Mouse (Mus musculus): ENCODE data around the gene Rasgrf2.
"Not testable (repeated sequence)": the region's sequence is repeated elsewhere in the genome, so short reads cannot be mapped to it uniquely, and the experiment has no call there.

The Rasgrf2 gene

DNA sequence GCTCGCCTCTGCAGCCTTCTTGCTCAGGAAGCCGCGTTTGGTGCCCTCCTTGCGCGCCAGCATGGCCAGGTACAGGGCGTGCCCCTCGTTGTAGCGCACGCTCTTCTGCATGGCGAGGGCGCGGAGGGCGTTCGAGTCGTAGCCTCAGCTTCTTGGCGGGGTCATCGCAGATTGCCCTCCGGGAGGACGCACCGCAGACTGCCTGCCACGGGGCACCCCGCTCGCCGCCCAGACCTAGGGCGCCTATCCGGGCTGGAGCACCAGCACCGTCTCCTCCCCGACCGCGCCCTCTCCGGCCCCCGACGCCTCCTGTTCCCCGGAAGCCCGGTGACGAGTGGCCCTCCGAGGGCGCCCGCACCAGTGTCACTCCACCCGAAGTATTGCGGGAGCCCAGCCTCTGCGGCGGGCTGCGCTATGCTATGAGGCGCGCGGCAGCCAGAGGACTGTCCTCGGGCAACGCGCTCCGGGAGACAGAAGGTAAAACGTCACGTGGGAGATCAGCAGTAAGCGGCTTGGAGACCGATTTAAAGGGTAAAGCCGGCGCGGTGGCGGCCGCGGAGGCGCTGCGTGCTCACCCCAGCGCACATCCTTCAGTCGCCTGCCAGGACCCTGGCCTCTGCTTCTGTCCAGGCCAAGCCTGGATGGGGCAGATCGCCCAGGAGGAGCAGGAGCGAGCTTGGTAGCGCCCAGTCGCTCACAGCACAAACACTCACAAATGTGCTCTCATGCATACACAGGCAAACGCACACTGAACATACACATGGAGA, at the start of gene Rasgrf2:
Rasgrf2 (minus strand) TSS at position 273 of the 767 bp plus-strand sequence.
- peak; percentile 15 to 23 for DNase-seq

DNA sequence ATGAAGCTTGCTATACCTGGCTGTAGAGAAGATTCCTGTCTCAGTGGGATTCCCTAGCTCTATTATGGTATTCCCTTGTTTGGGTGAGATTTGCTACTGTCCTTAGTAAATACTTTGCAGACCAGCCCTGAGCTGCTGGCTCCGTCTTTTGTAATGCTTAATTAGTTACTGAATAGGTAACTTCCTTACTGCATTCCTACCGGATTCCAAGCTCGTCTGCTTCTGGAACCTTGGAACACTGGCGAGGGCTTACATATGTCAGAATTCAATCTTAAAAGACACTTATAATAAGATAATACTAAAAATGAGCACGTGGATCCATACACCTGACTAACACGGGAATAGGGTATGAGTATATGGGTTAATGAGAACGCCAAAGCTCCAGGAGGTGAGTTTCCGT, 41.2 kb upstream of the Rasgrf2 start:
- DNase-seq, result not testable (repeated sequence)

DNA sequence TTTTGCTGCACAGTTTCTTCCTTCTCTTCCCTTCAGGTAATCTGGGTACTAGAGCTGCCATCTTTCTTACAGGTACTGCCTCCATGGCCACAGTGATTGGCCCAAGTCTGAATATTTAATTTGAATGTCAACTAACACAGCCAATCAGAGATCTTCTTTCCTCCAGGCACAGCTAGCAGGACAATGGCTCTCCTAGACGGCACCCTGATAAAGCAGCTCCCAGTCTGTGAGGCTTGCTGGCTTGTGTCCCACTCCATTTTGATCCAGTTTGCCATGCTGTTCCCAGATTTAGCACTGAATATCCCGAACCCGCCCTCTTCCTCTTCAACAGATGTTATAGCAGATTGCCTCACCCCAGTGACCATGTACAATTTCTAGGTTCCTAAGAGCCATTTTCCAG, 19.1 kb upstream of the Rasgrf2 start:
- DNase-seq, result no peak

DNA sequence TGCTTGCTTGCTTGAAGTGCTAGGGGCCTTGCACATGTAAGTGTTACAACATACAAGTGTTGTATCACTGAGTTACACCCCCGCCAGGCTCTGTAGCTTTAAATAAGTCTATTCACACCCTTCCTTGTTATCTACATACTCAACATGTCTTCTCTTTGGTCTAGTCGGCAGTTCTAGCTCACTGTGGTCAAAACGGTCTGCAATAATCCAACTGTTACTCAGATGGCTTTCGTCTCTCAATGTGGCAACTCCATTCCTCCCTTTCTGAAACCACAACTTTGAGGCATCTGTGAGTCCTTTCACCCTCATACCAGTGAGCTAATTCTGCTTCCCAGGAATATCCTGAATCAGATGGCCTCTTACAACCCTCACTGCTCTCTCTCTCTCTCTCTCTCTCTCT, 17.4 kb upstream of the Rasgrf2 start:
- DNase-seq, result no peak

DNA sequence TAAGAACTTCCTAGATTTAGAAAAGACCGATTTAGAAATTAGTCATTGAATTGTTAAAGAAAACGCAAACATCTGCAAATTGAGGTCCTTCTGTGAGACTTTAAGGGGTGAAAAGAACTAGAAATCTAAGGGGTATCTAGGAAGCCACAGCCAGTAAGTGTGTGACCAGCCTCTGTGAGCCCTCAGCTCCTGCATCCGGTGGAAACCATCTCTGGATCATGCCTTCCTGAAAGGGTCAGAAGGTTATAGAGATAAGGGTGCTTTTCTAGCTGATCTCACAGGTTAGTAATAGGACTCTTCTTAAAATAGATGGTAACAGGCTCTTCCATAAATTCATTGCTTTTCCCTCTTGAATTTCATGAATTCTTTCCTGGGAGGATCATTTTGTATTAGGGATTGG, 3.3 kb upstream of the Rasgrf2 start:
- no peak for DNase-seq

DNA sequence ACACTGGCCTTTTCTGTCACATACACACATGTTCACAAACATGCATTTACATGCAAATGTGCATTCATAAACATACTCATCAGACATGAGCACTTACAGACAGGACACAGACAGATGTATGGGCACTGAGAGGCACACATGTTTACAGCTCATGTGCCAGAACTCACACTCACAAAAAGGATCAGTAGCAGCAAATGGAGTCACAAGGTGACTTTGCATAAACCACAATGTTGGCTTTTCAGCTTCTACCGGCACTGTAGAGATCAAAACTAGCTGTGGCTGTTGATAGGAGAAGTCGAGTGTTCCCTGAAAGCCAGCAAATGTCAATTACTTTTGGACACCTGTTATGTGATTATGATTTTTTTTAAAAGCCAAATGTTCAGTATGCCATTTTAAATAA, 1.1 kb upstream of the Rasgrf2 start:
- DNase-seq, result no peak

DNA sequence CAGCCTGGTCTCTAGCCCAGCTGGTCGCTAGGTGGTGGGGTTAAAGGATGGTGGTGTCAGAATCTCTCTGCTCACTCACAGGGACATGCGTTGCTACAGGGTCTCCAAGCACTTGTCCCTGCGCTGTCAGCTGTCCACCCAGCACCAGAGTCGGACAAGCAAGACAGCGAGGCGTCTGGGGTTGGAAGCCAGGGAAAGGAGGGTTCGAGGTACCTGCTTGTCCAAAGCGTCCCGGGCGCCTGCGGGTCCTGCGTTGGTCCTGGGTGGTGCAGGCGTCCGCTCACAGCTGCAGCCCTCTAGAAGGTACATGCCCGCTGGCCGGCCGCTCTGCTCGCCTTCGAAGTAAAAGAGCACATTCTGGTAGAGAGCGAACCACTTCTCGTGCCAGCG, 467 bp downstream of the Rasgrf2 start:
- peak in 1 of 2 experiments; percentile 15 for DNase-seq

DNA sequence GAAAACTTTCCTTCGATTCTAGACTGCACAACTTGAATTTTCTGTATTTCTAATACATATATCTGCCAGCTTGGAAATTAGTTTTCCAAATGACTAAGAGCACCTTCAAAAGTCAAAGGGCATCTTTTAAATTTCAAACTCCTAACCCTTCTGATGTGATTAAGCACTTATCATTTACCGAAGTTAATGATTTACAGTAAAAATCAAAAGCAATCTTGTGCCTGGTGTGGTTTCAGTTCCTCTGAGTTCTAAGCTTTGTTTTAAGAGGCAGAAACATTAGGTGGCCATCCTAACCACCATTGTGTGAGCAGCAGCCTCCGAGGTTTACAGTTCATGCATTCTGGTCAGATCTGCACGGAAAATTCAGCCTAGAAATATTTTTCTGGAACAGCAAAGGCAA, 1.6 kb downstream of the Rasgrf2 start:
- DNase-seq, result no peak

DNA sequence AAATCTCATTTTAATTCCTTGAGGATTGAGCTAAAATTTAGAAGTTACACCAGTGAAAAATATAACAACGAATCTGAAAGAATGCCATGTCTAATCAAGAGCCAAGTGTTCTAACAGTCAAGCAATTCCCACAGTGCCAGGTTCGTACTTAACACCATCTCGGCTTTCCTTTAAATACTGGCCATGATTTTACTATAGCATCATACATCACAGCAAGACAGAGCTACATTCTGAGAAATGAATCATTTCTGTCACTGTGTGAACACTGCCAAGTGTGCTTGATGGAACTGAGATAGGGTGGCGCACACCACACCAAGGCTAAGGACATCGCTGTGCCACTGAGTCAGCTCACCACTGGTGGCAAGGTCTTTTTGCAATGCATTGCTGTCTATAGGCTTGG, 5.6 kb downstream of the Rasgrf2 start:
- no peak for DNase-seq

DNA sequence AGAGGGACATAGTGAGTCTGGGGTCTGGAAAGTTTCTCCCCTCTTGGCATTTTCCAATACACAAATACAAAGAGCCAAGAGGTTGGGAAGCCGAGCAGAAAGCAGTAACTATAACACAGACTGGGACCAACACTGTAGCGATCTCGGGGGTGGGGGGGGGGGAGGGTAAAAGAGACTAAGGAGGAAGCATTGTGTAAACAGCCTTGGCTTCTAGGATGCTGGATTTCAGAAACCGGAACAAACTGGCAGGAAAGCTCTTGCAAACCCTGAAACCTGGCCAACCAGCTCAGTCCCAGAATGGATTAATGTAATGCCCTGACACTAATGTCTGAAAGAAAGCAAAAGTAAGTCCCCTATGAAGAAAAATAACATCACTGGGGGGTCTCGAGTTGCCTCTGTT, 11.8 kb downstream of the Rasgrf2 start:
- DNase-seq, result peak; percentile 12 to 29

DNA sequence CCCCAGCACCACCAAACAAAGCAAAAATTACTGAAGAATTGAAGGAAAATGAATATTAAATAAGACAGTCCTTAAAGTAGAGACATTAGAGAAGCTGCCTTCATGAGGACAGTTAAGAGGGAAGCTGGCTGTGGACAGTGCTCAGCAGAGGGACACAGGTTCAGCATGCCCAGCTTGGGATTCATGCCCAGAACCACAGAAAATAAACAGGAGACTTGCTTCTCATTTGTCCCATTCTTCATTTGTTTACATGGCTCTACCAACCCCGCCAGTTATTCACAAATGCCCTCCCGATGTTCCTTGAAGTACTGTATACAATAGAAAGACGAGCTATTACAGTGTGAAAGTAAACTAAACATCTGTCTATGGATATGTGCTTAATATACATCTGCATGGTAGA, 17.4 kb downstream of the Rasgrf2 start:
- peak in 1 of 2 experiments; percentile 29 for DNase-seq

DNA sequence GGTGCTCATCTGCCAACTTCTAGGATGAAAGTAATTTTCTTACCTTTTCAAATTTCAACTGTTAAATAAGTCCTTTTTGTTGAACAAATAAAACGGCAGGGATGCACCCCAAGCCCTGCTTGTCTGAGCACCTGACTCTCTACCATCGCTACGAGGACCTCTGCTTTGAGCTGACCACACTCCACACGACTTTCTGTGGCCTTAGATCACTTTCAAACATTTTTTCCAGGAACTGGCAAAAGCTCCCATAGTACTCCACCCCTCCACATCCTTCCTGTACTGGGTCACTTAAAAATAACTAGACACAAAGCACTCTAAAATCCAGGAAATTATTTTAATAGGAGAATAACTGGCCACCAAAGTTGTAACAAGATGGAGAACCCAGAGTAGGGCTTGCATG, 23.2 kb downstream of the Rasgrf2 start:
- DNase-seq, result no peak

DNA sequence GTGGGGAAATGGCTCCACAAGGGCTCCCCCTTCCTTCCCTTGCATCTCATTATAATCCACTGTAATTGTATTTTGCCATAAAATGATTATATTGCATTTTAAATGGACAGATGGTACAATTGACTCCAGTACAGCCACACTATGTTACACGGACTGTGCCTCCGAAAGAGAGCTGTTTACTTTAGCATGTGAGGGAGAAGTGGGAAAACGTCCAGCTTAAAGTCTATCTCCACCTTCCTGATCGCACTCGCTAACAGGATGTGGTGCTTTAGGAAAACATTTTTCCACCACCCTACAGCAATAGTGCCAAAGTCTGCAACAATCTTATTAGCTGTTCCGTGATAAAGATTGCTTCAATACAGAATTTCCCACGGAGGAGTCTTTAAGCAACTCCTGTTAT, 27.2 kb downstream of the Rasgrf2 start:
- peak in 1 of 2 experiments; percentile 14 for DNase-seq

DNA sequence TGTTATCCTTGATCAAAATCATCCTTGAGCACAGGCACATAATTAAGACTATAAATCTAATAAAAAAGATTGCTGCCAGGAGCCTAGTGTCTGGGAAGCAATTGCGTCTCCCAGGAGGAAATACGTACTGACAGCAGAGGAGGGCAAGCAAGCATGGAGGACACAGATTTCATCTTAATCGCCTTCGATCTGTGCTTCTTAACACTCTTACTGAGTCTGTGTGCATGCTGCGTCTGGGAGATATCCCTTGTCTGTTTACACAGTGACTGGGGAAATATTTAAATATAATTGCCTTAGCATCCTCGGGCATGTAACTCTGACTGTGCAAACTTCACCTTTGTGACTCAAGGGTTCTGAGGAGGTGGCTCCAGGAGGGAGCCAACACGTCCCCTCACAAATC, 33.0 kb downstream of the Rasgrf2 start:
- DNase-seq, result no peak

DNA sequence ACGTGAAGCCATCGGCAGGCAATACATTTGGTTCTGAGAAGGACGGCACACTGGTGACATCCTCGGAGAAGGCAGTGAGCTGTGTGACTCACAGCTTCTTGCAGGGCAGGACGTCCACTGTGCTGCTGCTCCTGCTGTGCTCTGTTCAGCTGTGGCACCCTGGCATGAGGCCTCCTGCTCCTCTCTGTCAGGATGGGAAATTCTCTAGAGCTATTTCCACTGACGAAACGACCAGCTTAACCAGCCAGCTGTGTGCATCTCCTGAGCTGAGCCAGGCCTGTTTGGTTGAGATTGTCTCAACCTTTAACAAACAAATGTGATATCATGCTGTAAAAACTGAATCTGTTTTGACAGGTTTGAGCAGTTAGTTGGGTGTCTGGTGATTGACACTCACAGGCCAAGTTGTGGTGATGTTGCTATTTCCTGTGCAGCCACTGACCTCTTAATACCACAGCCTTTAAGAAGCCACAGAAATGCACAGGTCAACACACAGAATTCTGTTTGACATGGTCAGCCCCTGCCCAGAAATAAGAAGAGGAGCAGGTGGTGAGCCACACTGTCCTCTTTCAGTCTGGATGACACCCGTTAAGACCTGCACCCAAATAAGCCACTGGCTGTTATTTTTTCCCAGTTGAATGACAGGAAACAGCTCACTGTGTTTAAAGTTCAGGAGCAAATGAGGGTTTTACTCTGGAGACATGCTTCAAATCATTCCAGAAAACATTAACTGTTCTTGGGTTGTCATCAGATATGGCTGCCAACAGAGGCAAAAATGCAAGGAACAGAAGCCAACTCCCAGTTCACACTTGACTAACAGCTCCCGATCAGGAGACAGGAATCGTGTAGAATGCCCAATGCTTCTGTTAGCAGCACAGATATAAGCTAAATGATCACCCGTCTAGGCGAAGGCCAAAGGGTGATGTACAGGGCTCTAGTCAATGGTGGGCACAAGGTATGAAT, 36.0 kb downstream of the Rasgrf2 start:
- DNase-seq, result no peak

DNA sequence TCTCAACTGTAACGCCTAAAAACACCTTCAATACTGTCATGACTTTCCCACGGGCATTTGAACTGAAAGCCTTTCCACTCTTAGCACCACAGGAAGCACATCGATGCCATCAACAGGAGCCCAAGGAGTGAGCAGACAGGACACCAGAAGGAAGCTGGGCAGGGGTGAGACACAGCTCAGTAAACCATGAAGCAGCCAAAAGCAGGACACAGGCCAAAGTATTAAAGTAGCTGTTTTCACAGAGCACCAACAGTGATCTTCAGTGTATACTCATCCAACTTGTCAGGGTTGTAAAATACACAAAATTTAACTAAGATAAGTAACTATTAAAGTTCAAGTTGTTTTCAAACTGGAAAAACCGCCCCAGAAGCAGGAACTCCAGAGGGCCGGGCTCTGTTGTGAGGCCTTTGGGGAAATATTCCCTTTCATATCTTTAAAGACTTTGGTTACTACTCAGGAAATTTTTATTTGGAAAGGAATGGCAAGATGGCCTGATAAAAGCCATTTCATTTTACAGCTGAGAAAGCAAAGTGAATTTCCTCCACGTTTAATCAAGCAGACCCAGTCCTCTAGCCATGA, 37.7 kb downstream of the Rasgrf2 start:
- no peak for DNase-seq

DNA sequence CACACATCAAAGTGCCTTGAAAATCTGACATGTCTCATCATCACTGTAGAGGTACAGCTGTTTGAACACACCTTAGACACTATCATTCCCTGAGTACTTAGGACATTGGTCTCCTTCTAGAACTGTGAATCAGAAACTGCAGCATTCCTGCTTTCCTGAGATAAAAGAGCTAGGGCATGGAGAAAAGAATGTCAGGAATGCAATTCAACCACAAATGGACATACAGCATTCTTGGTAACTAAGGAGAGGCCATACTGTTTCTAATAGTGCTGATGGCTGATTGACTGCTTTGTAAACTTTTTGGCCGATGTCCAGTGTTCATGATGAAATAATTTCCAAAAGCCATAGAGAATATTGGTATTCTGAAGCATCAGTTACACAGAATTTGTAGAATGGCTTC, 58.3 kb downstream of the Rasgrf2 start:
- no peak for DNase-seq

DNA sequence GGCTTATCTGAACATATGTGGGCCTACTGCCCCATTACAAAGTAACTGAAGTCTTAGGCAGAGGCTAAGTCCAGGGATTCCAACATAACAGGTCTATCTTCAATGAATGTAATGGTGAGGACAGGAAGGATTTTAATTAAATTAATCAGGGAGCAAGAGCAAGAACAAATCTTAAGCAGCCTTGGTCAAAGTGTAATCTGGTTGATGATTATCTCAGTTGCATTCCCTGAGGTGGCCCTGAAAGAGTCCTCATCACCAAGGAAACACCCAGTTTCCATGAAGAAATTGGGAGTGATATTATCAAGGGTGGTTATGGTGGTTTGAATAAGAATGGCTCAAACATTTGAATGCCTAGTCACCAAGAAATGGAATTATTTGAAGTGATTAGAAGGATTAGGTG, 62.8 kb downstream of the Rasgrf2 start:
- no peak for DNase-seq

DNA sequence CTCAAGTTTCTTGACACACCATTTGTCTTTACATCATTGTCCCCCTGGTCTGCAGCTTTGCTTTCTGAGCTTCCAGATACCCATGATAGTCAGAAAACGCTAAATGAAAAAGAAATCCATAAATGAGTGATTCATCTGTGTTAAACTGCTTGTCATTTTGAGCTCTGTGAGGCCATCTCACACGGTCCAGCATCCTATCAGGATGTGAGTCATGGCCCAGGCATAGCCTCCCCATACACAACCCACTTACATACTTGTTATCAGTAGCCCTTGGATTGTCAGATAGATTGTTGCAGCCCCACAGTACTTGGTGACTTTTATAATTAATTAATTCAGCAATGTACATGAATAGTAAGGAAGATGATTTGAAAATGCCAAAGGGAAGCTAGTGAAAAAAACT, 63.6 kb downstream of the Rasgrf2 start:
- DNase-seq, result no peak

DNA sequence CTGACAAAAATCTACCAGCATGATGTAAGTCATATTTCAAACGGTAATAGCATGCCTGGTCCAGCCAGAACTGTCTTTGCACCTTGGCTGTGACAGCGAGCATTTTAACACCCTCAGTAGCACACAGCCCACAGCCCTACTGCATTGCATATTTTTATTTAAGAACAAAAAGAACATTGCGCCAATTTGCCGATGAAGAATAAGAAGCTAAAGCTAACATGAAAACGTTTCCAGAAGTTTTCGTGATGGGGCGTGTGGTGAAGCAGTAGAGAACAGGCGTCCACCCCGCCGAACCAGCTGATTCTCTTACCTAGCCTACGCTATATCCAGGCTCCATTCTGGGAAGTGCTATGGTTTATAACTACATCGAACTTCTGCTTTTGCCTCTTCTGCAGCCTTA, 77.7 kb downstream of the Rasgrf2 start:
- DNase-seq, result no peak

DNA sequence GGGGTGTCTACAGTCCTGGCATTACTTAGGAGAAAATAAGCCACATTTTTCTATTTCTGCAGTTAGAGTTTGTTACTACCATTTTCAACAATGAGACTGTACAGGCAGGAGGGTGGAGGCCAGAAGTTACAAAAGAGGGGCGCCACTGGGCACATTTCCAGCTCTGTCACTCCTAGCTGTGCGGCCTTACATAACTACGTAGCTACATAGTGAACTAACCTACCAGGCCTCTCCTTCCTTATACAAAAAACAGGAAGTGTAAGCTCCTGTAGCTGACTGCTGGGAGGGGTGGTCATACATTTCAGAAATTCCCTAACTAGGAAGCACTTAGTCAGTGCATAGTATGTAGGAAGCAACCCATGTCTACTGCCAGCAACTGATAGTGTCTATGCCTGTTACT, 78.5 kb downstream of the Rasgrf2 start:
- no peak for DNase-seq

DNA sequence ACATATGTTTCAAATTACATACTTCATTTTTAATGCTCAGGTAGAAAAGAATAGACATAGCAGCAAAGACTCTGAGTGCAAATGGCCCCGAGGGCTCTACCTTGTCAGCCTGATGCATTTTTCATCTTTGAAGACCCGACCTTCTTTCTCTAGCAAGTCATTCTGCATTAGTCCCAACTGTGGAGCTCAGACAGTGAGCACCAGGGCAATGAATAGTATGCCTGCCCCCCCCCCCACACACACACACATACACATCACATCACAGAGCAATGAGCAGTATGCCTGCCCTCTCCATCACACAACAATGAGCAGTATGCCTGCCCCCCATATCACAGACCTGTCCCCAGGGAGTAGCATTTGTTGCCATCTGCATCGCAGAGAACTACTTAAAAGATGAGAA, 80.2 kb downstream of the Rasgrf2 start:
- no peak for DNase-seq

All from lung, adult 18-20 months (tissue).